Mouse (Mus musculus) heart, adult 11 months (tissue): ENCODE measurements at regions not wholly inside any gene's neighbourhood (a gene's known extent, or its start where the extent isn't known, plus 50 kb on each side); places are given as distances from the start of the nearest gene placed in this dataset.
A peak's percentile ranks its signal among the peaks of the same experiment; 100 is the strongest.

Experiments used
- DNase-seq: peaks from one replicate; pipeline ENCODE4 v3.0.0; 2022

GRCm38 (mm10) chr4:12620756-12621270 lies 449.0 kb upstream of the Fam92a start:
- no peak for DNase-seq

GRCm38 (mm10) chr4:12620059-12620755 lies 448.4 kb upstream of the Fam92a start:
- no peak for DNase-seq

- no peak for DNase-seq
Observed at GRCm38 (mm10) chr4:12616665-12617064, 444.9 kb upstream of the Fam92a start.

GRCm38 (mm10) chr4:12611511-12611910 lies 439.7 kb upstream of the Fam92a start:
- DNase-seq, result no peak

GRCm38 (mm10) chr4:12601165-12601919 lies 429.5 kb upstream of the Fam92a start:
- no peak for DNase-seq

- no peak for DNase-seq
Observed at GRCm38 (mm10) chr4:12595801-12596515, 424.1 kb upstream of the Fam92a start.

- no peak for DNase-seq
Observed at GRCm38 (mm10) chr4:12592973-12593372, 421.2 kb upstream of the Fam92a start.

GRCm38 (mm10) chr4:12578102-12578501 lies 406.3 kb upstream of the Fam92a start:
- DNase-seq, result no peak

GRCm38 (mm10) chr4:12571881-12572280 lies 400.1 kb upstream of the Fam92a start:
- DNase-seq, result no peak

- no peak for DNase-seq
Observed at GRCm38 (mm10) chr4:12570689-12571088, 398.9 kb upstream of the Fam92a start.

- no peak for DNase-seq
Observed at GRCm38 (mm10) chr4:12567643-12568042, 395.8 kb upstream of the Fam92a start.

GRCm38 (mm10) chr4:12563016-12563415 lies 391.2 kb upstream of the Fam92a start:
- peak; percentile 88 for DNase-seq

- DNase-seq, result no peak
Observed at GRCm38 (mm10) chr4:12560546-12560945, 388.7 kb upstream of the Fam92a start.

- no peak for DNase-seq
Observed at GRCm38 (mm10) chr4:12560015-12560414, 388.2 kb upstream of the Fam92a start.

GRCm38 (mm10) chr4:12557105-12557504 lies 385.3 kb upstream of the Fam92a start:
- DNase-seq, result no peak

GRCm38 (mm10) chr4:12549265-12549664 lies 377.4 kb upstream of the Fam92a start:
- DNase-seq, result no peak

GRCm38 (mm10) chr4:12543906-12544305 lies 372.1 kb upstream of the Fam92a start:
- DNase-seq, result no peak

GRCm38 (mm10) chr4:12541508-12541907 lies 369.7 kb upstream of the Fam92a start:
- DNase-seq, result no peak

- DNase-seq, result no peak
Observed at GRCm38 (mm10) chr4:12539184-12539791, 367.5 kb upstream of the Fam92a start.

- DNase-seq, result no peak
Observed at GRCm38 (mm10) chr4:12538694-12539121, 366.9 kb upstream of the Fam92a start.

GRCm38 (mm10) chr4:12538043-12538442 lies 366.2 kb upstream of the Fam92a start:
- no peak for DNase-seq

- DNase-seq, result no peak
Observed at GRCm38 (mm10) chr4:12534151-12534550, 362.3 kb upstream of the Fam92a start.

GRCm38 (mm10) chr4:12532961-12533360 lies 361.1 kb upstream of the Fam92a start:
- DNase-seq, result no peak
